Mouse (Mus musculus) heart, adult 2 months (tissue): ENCODE measurements at regions not wholly inside any gene's neighbourhood (a gene's known extent, or its start where the extent isn't known, plus 50 kb on each side); places are given as distances from the start of the nearest gene placed in this dataset.
"Not testable (repeated sequence)": the region's sequence is repeated elsewhere in the genome, so short reads cannot be mapped to it uniquely, and the experiment has no call there.

Source experiments
- CTCF ChIP-seq: fragments of 200-600 bp; IDR thresholded peaks from 2 replicates; pipeline ENCODE4 v1.8.1; 2022; ENCODE audit warnings: antibody characterized with exemption, mild to moderate bottlenecking, moderate library complexity
- EP300 ChIP-seq: fragments of 200-500 bp; IDR thresholded peaks from 2 replicates; pipeline ENCODE4 v1.6.1; 2011; ENCODE audit warnings: low read depth, low read length, control low read depth; ENCODE audit not compliant: insufficient read depth
- POLR2A ChIP-seq: fragments of 200-500 bp; IDR thresholded peaks from 2 replicates; pipeline ENCODE4 v1.6.1; 2011; ENCODE audit warnings: mild to moderate bottlenecking, low read depth, low read length, control low read depth; ENCODE audit not compliant: insufficient read depth

- TF ChIP-seq POLR2A, EP300, CTCF: not testable (repeated sequence)
These were observed 251.2 kb upstream of the Snrpn start for GRCm38 (mm10) chr7:60391011-60391863.
